Mouse (Mus musculus): ENCODE measurements around the gene Ttc7. TPM values are rescaled to one million over a fixed set of nuclear protein-coding genes. Genes with fewer than 3 reads are reported as not detected.

The Ttc7 gene
- polyA plus RNA-seq, 1 experiment from 2014 or later = 3.6 TPM

DNA sequence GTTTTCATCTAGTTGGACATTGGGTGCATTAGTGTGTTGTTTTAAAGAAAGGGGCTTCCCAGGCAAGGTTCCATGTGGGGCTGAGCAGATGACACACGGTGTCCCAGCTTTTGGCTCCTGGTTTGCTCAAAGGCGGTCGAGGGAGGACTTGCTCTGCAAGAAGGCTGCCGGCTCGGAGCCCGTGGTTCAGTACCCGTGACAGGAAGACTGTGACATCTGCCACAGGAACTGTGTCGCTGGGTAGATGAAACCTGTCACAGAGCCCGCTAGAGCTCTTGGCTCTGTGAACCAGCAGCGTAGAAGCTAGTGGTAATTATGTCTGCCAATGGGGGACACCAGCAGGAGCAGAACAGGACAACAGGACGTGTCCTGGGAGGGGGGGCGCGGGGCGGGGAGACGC lies 42.8 kb downstream of the Ttc7 start:
- Histone ChIP-seq H3K36me3 (no peaks in the 10 kb centered on the region), H3K4me1 (peaks cover 44% of the 10 kb centered on the region), H3K4me3 (no peak overlapping the region), H3K9me3 (replicated peaks) (no peaks in the 10 kb centered on the region; the same call in 1 of the 2 replicates), H3K27ac (no peak overlapping the region), H3K27me3 (ENCODE audit: low read depth, poor library complexity, severe bottlenecking) (peaks cover 31% of the 10 kb centered on the region)
- WGBS = 83% methylated on average over 15 of the region's 15 CpGs
- no peak for DNase-seq (ENCODE audit: low spot score)

DNA sequence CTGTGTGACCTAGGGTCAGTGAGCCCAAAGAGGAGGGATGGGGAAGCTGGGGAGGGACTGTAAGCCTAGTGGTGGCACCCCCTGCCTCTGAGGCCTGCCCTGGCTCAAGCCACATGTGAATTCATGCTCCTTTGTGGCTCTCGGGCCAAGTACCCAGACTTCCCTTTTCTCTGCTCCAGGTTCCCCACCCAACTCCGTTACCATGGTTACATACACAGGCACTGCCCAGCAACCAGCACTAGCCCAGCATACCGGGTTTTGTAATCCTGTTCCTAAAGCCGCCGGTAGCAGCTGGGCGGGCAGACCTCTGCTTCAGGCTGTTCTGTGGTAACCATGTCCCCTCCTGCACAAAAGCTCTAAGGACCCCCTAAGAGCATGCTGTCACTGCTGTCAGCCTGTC lies 44.3 kb downstream of the Ttc7 start:
- DNase-seq (ENCODE audit: low spot score) = no peak
- Histone ChIP-seq H3K4me1 (peaks cover 59% of the 10 kb centered on the region), H3K27ac (peak overlapping the region; percentile 43; the same call in 1 of the 2 replicates), H3K36me3 (no peaks in the 10 kb centered on the region), H3K9me3 (replicated peaks) (no peaks in the 10 kb centered on the region; the same call in 1 of the 2 replicates), H3K27me3 (ENCODE audit: low read depth, poor library complexity, severe bottlenecking) (peaks cover 38% of the 10 kb centered on the region), H3K4me3 (no peak overlapping the region)
- WGBS = 49% methylated on average over 6 of the region's 6 CpGs

DNA sequence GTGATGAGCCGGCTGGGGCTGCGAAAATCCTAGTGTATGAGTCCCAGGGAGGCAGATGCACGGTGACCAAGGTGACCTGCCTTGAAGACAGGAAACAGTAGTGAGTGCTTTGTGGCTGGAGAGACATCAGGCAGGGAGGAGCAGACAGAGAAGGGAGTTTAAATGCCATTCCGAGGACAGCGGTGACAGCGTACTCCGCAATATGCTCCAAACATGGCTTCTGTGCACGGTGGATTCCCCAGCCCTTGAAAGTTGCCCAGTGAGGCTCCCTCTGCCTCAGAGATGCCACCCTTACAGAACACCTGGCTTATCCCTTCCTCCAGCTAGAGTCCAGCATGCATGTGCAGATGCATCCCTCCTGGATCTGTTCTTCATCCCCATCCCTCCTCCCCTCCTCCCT lies 45.0 kb downstream of the Ttc7 start:
- peaks cover 66% of the 10 kb centered on the region for H3K4me1 ChIP-seq
- H3K27me3 ChIP-seq (ENCODE audit: low read depth, poor library complexity, severe bottlenecking) = peaks cover 38% of the 10 kb centered on the region
- DNase-seq (ENCODE audit: low spot score) = no peak
- no peak overlapping the region for H3K4me3 ChIP-seq
- 85% methylated on average over 8 of the region's 8 CpGs for WGBS
- H3K27ac ChIP-seq = no peak overlapping the region; the same call in none of the 2 replicates
- no peaks in the 10 kb centered on the region for H3K9me3 ChIP-seq (replicated peaks)
- H3K36me3 ChIP-seq = no peaks in the 10 kb centered on the region

DNA sequence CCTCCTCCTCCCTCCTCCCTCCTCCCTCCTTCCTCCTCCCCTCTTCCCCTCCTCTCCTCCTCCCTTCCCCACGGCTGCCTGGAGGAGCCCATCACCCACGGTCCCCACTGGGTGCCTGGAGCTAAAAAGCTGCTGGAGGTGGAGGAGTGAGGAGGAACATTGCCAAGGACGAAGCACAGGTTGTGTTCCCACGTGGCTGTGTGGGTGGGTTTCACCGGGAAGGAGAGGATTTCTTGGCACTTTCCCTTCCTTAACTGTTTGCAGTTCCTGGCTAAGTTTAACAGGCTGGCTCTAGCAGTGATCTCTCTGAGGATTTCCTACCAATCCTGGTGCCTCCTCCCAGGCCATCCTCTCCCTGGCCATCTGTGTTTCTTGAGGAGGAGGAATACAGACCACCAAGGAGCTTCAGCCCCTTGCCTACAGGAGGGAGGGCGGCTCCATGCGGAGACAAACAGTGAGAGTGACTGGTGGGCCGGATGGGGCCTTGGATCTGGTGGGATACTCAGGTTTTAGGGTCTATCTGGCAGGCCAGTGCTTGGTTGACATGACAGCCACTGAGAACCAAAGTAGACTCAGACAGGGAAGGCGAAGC lies 45.6 kb downstream of the Ttc7 start:
- H3K27ac ChIP-seq = no peak overlapping the region; the same call in 1 of the 2 replicates
- no peaks in the 10 kb centered on the region for H3K36me3 ChIP-seq
- peaks cover 38% of the 10 kb centered on the region for H3K27me3 ChIP-seq (ENCODE audit: low read depth, poor library complexity, severe bottlenecking)
- peaks cover 69% of the 10 kb centered on the region for H3K4me1 ChIP-seq
- no peak overlapping the region for H3K4me3 ChIP-seq
- 67% methylated on average over 8 of the region's 9 CpGs for WGBS
- no peaks in the 10 kb centered on the region for H3K9me3 ChIP-seq (replicated peaks)
- DNase-seq (ENCODE audit: low spot score) = no peak

DNA sequence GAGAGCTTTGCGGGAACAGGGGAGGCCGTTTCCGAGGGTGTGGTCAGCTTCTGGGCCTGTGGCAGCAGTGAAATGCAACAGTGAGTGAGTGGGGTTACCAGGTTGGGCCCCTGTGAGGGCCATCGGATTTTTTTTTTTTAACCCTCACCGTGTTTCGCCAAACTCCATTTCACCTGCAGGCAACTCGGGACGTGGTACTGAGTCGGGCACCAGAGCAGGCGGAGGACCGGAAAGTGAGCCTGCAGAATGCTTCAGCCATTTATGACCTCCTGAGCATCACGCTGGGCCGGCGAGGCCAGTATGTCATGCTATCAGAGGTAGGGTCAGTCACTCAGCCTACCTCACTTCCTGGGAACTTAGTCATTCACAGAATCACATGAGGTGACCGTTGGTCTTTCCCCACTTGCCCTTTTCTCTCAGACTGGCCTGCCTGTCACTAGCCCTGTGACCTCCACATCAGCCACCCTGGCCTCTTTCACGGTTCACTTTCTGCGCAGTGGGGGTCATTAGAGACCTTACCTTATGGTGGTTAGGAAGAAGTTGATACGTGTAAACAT lies 46.5 kb downstream of the Ttc7 start:
- WGBS = 86% methylated on average over 18 of the region's 18 CpGs
- Histone ChIP-seq H3K4me3 (no peak overlapping the region), H3K36me3 (no peaks in the 10 kb centered on the region), H3K27ac (no peak overlapping the region), H3K27me3 (ENCODE audit: low read depth, poor library complexity, severe bottlenecking) (peaks cover 38% of the 10 kb centered on the region), H3K4me1 (peaks cover 72% of the 10 kb centered on the region), H3K9me3 (replicated peaks) (no peaks in the 10 kb centered on the region)
- no peak for DNase-seq (ENCODE audit: low spot score)

DNA sequence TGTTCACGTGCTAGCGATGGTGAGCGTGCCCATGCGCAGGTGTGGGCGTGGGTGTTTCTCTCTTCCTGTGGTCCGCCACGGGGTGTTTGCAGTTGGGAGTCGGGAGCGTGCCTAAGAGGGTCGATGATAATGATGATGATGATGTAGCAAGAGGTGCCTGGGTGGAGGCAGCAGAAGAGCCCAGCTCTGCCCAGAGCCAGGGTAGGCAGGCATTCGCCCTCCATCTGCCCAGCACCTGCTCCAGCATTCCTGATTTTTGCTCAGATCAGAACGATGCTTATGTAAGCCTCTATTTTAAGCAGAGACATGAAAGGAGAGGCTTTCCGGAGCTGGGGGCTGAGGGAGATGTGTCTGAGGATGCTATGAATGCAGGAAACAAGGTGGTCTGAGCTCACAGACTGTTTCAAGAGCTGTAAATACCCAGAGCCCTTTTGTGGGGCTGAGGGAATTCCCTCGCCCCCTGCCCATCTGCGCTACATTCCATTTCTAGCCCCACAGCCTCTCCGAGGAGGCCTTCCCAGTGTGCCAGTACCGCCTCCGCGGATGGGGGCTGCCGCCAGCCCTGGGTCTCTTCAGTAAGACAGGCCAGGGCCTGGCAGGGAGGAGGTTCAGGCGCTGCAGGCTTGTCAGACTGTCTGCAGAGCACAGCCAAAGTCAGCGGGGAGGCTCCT lies 47.7 kb downstream of the Ttc7 start:
- H3K4me3 ChIP-seq = peak overlapping the region; percentile 37
- H3K27me3 ChIP-seq (ENCODE audit: low read depth, poor library complexity, severe bottlenecking) = peaks cover 38% of the 10 kb centered on the region
- H3K27ac ChIP-seq = peak overlapping the region; percentile 63
- no peaks in the 10 kb centered on the region for H3K36me3 ChIP-seq
- H3K9me3 ChIP-seq (replicated peaks) = no peaks in the 10 kb centered on the region
- WGBS = 34% methylated on average over 22 of the region's 22 CpGs
- DNase-seq (ENCODE audit: low spot score) = no peak
- H3K4me1 ChIP-seq = peaks cover 72% of the 10 kb centered on the region

DNA sequence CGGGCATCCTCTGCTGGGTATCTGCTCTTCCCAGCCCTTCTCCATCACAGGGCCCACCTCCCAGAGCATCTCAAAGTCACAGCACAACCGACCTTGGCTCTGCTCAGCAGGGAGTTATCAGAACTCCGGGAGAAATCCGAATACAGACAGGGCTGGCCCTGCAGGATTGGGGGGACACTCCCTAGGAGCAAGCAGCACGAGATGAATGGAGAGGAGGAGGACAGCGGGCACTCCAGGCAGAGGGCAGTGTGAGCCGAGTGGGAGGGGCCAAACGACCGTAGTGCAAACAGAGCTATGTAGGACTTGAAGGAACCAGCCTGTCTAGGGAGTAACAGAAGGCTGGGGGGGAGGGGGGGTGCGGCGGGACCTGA lies 48.2 kb downstream of the Ttc7 start:
- Histone ChIP-seq H3K27me3 (ENCODE audit: low read depth, poor library complexity, severe bottlenecking) (peaks cover 38% of the 10 kb centered on the region), H3K4me1 (peaks cover 67% of the 10 kb centered on the region), H3K36me3 (no peaks in the 10 kb centered on the region), H3K9me3 (replicated peaks) (no peaks in the 10 kb centered on the region), H3K27ac (peak overlapping the region; percentile 63), H3K4me3 (peak overlapping the region; percentile 37)
- WGBS = under 1% methylated on average over 11 of the region's 11 CpGs
- DNase-seq (ENCODE audit: low spot score) = peak; percentile 58

DNA sequence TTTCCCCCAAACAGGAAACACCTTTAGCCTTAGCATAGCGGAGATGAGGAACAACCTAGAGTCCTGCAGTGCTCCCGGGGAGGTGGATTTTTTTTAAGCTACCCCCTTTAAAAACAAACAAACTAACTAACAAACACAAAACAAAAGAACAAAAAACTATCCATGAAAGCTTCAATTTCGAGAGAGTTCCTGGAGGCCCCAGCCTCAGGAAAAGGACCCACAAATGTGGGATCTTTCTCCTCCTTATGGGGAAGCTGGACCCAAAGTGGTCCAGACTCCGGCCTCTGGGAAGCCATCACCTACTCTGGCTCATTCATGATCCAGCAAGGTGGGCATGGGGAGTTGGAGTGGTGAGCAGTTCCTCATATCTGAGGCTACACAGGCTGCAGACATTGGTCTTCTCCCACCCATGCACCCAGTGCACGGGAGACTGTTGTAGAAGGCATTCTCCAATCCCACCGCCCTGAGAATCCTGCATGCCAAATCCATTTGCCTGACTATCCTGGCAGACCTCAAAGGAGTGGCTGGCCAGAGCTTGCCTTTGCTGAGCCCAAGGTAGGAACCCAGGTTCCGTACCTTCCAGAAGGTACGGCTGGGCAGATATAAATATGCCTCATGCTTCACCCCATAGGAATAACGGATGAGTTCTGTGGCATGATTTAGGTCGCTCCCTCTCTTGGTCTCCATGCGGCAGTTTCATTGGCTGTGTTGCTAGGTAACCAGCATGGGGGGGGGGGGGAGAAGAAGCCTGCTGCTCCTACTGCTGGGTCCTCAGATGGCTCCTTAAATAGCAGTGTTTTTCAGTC lies 48.9 kb downstream of the Ttc7 start:
- Histone ChIP-seq H3K27ac (peak overlapping the region; percentile 64; the same call in 1 of the 2 replicates), H3K36me3 (no peaks in the 10 kb centered on the region), H3K9me3 (replicated peaks) (no peaks in the 10 kb centered on the region), H3K27me3 (ENCODE audit: low read depth, poor library complexity, severe bottlenecking) (peaks cover 38% of the 10 kb centered on the region), H3K4me3 (peak overlapping the region; percentile 37), H3K4me1 (peaks cover 62% of the 10 kb centered on the region)
- DNase-seq (ENCODE audit: low spot score) = no peak
- 48% methylated on average over 11 of the region's 11 CpGs for WGBS

DNA sequence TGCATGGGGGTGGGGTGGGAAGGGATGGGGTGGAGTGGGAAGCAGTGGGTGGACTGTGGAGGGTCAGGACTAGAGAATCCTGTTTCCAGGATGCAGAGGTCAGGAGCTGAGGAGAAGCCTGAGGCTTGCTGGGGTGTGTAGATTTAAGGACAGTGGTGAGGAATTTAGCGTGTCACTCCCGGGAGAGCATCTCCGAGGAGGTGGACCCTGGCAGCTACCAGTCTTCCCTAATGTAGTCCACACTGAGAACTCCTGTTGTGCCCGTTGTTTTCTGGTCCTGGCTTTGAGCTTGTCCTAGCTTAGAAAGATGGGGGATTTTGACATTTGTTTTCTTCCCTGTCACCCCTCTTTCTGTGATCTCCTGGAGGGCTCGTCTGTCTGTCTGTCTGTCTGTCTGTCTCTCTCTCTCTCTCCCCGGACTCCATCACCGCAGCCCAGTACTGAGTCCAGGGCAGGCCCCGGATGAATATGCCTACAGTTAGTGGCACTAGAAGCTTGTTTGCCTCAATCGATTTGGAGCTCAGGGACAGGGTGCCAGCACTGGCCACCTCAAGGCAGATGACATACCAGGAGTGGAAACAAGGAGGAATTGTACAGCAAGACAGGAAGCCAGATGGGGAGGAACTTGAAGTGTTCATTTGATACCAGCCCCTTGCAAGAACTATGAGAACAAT lies 49.6 kb downstream of the Ttc7 start:
- Histone ChIP-seq H3K27ac (no peak overlapping the region), H3K36me3 (no peaks in the 10 kb centered on the region), H3K4me1 (peaks cover 60% of the 10 kb centered on the region), H3K9me3 (replicated peaks) (no peaks in the 10 kb centered on the region), H3K27me3 (ENCODE audit: low read depth, poor library complexity, severe bottlenecking) (peaks cover 38% of the 10 kb centered on the region), H3K4me3 (no peak overlapping the region)
- WGBS = 69% methylated on average over 9 of the region's 9 CpGs
- no peak for DNase-seq (ENCODE audit: low spot score)

DNA sequence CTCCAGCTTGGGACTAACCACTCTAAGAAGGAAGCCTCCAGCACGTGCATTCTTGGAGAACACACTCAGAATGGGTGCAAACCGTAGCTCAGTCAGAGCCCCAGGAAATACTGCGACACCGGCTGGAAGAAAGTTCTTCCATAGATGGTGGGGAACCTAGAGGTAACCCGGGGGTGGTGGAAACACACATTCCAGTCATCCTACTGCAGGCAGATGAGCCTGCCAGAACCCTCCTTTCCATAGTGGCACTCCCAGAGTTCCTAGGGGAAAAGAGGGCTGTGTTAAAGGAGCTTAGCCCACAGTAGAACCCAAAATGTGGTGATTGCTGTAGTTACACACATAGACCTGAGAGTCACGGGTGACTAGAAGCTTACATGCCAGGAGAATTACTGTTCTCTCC lies 50.2 kb downstream of the Ttc7 start:
- H3K4me3 ChIP-seq = no peak overlapping the region
- no peaks in the 10 kb centered on the region for H3K9me3 ChIP-seq (replicated peaks)
- H3K36me3 ChIP-seq = no peaks in the 10 kb centered on the region
- peaks cover 55% of the 10 kb centered on the region for H3K4me1 ChIP-seq
- peaks cover 32% of the 10 kb centered on the region for H3K27me3 ChIP-seq (ENCODE audit: low read depth, poor library complexity, severe bottlenecking)
- DNase-seq (ENCODE audit: low spot score) = no peak
- WGBS = 93% methylated on average over 6 of the region's 6 CpGs
- H3K27ac ChIP-seq = no peak overlapping the region

DNA sequence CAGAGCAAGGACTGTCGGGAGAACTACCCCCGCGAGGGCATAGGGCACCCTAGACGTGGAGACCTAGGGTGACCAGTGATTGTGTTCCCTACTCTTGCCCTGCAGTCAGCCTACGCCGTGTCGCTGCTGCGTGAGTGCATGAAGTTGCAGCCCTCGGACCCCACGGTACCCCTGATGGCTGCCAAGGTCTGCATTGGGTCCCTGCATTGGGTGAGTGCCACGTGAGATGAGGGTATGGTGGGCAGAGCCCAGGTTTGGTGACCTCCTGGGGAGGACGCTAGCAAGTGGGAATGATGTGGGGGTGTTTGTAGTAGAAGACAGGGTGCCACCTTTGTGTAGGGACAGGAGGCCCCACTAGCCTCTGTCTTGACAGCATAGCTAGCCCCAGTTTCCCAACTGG lies 51.5 kb downstream of the Ttc7 start:
- WGBS = 95% methylated on average over 12 of the region's 12 CpGs
- H3K36me3 ChIP-seq = no peaks in the 10 kb centered on the region
- DNase-seq (ENCODE audit: low spot score) = no peak

DNA sequence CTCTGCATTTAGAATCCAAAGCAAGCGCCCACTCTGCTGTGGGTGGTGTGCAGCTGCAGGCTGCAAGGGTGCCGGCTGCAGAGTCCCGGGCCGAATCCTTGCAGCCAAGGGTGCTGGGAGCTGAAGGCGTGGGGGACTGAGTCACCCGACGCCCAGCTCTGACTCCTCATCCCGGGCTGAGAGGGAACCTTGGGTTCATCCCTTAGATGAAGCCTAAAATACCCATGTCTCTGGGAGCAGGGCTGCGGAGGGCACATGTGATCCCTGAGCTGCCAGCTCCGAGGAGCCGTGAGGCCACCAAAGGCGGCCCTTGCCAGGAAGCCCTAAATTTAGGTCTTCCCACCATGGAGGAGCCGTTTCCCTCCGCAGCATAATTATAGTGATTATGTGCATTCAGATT lies 52.5 kb downstream of the Ttc7 start:
- H3K4me3 ChIP-seq = no peak overlapping the region
- 89% methylated on average over 14 of the region's 14 CpGs for WGBS
- H3K27me3 ChIP-seq (ENCODE audit: low read depth, poor library complexity, severe bottlenecking) = peaks cover 10% of the 10 kb centered on the region
- DNase-seq (ENCODE audit: low spot score) = no peak
- no peak overlapping the region for H3K27ac ChIP-seq
- no peaks in the 10 kb centered on the region for H3K36me3 ChIP-seq
- H3K9me3 ChIP-seq (replicated peaks) = no peaks in the 10 kb centered on the region
- H3K4me1 ChIP-seq = peaks cover 42% of the 10 kb centered on the region

More for the DNA sequence above, 51.5 kb downstream of the Ttc7 start:
- 0 out of 2 replicates have a peak overlapping the region, but pooled peaks have one; percentile 10 for H3K27ac ChIP-seq
- H3K9me3 ChIP-seq (replicated peaks) = no peaks in the 10 kb centered on the region
- peaks cover 48% of the 10 kb centered on the region for H3K4me1 ChIP-seq
- no peak overlapping the region for H3K4me3 ChIP-seq
- H3K27me3 ChIP-seq (ENCODE audit: low read depth, poor library complexity, severe bottlenecking) = peaks cover 20% of the 10 kb centered on the region

Measured in limb, embryonic 10.5 days (tissue).